Mouse (Mus musculus) embryo, embryonic 11 days (tissue): ENCODE results near the gene Mmp14.
A peak's percentile ranks its signal among the peaks of the same experiment; 100 is the strongest.

Experiments used
- DNase-seq: peaks from one replicate; pipeline ENCODE4 v3.0.0-alpha.2; 2015

Mmp14 gene

DNA sequence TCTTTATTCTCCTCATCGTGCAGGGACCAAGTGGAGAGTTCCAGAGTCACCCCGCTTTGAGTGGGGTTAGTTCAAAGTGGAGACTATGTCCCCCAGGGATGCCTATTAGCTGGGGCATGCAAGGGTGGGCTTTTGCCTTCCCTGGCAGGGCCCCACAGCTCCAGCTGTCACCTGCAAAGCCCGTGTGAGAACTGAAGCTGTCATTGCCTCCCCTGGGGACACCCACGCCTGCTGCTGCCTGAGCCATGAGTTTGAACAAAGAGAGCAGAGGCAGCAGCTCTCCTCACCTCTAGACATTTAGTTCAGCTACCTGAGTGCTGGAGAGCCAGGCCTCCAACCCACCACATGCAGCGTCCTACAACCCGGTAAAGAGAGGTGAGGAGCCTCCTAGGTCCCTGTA is 49.3 kb downstream of the Mmp14 start:
- no peak for DNase-seq

DNA sequence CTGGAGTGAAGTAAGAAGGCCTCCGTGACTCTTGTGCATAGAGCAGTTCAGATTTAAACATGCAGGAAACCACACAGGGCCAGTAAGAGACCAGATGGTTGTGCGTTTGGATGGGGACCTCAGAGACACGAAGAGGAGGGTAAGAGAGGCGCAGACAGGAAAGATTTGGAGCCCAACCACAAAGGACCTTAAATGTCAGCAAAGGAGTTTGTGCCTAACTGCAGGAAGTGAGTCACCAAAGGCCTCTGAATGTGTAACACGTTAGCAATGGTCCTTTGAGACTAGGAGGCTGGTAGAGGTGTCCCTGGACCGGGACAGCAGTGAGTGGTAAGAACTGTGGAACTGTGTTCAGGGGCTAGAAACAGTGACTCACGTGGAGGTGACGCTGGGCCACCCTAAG is 50.0 kb downstream of the Mmp14 start:
- no peak for DNase-seq

DNA sequence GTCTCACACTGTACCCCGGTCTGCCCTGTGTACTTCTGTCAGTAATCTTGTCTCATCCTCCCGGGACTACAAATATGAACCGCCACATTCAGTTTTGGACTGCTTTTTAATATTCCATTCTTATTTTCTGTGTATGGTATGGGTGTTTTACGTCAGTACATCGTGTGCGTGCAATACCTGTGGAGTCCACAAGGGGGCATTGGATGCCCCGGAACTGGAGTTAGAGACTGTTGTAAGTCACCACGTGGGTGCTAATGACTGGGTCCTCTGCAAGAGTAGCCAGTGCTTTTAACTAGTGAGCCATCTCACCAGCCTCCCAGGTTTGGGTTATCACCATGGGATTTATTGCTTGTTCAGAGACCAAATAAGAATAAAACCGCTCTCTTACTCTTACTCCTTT is 51.1 kb downstream of the Mmp14 start:
- peak; percentile 61 for DNase-seq

DNA sequence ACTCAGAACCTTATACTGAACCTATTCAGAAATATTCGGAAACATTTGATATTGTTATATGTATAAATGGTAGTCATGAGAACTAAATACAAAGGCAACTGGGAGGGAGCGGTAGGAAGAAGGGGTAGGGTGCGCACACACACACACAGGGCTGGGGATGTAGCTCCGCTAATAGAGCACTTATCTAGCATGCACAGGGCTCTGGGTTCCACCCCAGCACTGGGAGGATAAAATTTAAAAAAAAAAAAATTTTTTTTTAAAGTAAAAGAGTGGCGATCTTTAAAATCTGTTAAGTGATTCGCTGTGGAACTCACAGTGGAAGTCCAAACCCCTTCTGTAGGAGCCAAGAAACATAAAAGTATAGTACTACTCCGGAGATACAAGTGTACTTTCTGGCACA is 54.5 kb downstream of the Mmp14 start:
- DNase-seq, result no peak

DNA sequence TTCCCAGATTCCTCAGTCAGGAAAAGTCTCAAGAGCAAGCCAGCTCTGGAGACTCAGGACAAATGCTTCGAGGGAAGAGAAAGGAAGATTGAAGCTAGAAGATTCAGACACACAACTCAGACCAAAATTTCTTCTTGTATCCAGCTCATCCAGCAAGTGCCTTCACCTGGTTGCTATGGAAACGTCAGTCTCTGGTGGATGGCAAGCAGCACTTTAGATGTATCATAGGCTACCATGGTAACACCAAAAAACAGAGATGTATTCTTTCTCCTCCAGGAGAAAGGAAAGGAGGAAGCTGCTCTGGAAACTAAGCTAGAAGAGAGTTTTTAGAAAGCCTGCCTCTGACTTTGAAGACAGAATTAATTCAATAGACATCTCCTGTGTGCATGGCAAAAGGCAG is 56.3 kb downstream of the Mmp14 start:
- no peak for DNase-seq

DNA sequence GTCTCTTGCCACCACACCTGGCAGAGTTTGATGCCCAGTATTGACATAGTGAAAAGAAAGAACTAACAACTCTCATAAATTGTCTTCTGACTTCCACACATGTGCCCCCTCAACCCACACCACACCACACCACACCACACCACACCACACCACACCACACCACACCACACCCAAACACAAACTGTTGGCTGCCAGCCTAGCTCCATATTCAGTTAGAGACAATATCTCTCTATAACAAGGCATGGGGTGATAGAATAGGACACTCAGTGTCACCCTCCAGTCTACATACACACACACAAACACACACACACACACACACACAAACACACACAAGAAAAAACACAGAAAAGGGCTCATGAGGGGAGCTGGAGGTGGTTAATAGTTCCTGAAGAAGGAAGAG is 56.9 kb downstream of the Mmp14 start:
- no peak for DNase-seq

DNA sequence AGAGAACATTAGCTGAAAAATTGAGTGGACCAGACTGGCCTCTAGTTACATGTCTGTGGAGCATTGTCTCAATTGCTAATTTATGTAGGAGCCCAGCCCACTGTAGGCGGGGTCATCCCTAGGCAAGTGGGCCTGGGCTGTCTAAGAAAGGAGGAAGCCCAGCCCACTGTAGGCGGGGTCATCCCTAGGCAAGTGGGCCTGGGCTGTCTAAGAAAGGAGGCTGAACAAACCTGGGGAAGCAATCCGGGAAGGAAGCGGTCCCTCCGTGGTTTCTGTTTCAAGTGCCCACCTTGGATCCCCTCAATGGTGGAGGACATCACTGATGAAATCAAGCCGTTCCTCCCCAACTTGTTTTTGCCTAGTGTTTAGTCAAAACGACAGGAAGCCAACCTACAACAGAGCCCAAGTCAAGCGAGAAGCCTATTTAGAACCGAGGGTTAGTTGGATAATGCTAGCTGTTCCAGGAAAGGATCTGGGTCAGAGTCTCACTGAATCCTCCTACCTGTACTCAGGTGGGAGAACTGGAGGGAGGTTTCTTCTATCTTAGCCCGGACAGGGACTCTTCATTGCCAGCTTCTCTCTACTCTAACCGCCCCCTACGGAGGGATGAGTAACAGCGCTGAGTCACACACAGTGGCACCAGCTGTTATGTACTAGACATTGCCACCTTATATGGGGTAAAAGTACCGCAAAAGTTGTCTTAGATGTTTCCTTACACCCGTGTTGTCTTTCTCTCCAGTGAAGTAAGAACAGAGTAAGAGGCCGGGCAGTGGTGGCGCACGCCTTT is 61.1 kb downstream of the Mmp14 start:
- peak; percentile 30 for DNase-seq

DNA sequence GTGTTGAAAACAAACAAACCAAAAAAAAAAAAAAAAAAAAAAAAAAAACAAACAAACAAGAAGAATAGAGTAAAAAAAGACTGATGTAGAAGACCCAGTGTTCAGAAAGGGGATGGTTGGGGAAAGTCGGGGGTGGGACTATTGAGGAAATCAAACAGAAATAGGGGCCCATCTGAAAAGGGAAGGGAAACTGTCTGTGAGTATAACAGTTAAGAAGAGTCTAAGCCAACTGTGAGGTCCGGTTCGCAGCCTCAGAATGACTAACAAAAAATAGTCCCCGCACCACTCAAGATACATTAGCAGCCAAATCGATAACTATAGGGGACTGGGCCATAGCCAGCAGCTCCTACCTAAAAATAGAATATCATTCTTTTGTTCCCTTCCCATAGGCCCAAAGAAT is 61.8 kb downstream of the Mmp14 start:
- no peak for DNase-seq

DNA sequence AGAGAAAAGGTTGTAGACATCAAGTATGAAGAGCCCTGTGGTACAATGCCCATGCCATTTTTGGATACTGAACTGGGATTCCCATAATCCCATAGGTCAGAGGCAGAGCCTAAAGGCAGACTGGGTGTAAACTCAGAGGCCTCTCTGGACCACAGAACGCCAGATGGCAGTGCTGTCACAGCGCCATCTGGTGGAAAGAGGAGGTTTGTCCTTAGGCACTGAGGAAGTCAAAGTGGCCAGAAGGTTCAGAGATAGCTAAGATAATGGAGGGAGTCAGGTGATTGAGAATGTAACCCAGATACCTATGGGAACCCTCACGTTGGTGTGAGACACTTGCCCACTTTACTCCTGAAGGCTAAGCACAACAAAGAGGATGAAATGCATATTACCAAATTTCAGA is 62.8 kb downstream of the Mmp14 start:
- peak; percentile 83 for DNase-seq
